Mouse (Mus musculus): ENCODE results near the gene Zfp296.
A peak's percentile ranks its signal among the peaks of the same experiment; 100 is the strongest.
"Not testable (repeated sequence)": the region's sequence is repeated elsewhere in the genome, so short reads cannot be mapped to it uniquely, and the experiment has no call there.

Zfp296 gene

DNA sequence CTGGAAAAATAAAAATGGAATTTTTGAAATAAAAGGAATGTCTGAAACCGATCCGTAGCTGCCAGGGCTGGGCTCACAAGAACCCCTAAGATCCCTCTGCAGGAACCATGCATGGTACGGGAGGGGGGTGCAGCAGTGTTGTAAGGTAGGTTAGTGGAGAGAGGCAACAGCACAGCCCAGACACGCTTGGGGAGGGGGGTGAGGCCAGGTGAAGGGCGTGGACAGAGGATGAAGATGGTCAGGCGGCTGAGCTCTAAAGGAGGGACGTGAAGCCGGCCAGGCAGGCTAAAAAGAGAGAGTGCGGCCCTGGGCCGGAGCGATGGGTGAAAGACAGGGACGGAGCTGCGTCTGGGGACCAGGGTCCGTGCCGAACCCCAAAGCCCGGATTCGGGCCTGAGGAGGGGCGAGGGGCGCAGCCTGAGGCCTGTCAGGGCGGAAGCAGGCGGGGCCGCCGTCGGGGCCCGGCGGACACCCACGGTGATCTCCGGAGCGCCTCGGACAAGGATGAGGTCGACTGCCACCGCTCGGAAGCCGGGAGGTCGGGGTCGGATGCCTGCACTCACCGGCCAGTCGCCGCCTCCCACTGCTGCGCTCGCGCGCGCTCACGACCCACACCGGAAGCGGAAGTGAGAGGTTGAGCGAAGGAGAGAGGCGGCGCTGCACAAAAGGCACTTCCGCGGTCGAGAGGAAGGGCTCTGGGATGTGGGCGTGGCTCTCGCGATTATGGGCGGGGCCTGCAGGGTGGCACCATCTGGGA, 26.9 kb downstream of the Zfp296 start, which contains the start of gene Clasrp:
Gene Clasrp (minus strand): TSS at position 638 of the 757 bp plus-strand sequence.
- DNase-seq (ENCODE audit: low read depth, low spot score) = peak; percentile 97

DNA sequence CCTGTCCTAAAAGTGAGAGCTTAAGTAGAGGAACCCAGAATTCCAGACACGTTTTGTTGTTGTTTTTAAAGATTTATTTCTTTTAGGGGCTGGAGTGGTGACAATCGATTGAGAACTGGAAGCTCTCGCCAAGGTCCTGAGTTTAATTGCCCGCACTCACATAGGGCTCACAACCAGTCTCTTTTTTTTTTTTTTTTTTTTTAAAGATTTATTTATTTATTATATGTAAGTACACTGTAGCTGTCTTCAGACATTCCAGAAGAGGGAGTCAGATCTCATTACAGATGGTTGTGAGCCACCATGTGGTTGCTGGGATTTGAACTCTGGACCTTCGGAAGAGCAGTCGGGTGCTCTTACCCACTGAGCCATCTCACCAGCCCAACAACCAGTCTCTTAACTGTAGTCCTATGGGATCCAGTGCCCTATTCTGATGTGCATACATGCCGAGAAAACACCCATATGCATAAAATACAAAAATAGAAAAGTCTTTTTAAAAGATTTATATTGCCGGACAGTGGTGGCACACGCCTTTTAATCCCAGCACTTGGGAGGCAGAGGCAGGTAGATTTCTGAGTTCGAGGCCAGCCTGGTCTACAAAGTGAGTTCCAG, 27.6 kb downstream of the Zfp296 start:
- DNase-seq (ENCODE audit: low read depth, low spot score) = not testable (repeated sequence)

DNA sequence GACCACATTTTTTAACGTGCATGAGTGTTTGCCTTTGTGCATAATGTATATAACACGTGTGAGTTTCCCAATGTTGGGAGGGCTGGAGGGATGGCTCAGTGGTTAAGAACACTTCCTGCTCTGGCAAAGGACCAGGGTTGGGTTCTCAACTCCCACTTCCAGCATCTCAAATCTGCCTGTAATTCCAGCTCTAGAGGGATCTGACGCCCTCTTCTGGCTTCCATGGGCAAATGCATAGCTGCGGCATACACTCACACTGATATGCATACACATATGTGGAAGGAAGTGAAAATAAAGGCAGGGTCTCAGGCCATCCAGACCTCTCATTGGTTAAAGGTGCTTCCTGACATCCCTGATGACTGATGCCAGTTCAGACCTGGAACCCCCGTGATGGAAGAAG, 30.2 kb downstream of the Zfp296 start:
- DNase-seq (ENCODE audit: low read depth, low spot score) = no peak

DNA sequence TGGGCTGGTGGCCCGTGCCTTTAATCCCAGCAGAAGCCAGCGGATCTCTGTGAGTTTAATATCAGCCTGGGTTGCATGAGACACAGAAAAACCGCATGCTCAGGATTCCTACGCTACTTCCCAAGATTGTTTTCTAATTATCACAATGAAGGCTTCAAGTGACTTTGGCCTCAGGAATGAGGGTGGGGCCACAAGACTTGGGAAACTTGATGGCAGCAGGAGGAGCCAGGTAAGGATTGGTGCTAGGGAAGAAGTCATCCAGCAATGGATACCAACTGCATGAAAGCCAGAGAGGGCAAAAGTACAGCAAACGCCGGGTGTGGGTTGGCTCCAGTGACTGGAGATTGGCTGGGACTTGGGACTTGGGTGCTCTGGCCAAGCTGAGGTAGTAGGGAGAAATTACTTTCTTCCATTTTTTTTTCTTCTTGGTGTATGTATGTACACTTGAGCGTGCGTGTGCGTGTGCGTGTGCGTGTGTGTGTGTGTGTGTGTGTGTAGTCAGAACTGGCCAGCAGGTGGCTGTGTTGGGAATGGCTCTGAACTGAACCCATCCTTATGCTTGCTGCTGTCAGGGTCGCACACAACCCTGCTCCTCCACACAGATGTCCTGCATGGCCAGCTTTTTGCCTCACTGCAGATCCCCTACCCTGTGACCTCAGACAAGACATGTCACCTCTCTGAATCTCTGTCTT, 32.7 kb downstream of the Zfp296 start:
- no peak for DNase-seq (ENCODE audit: low read depth, low spot score)

DNA sequence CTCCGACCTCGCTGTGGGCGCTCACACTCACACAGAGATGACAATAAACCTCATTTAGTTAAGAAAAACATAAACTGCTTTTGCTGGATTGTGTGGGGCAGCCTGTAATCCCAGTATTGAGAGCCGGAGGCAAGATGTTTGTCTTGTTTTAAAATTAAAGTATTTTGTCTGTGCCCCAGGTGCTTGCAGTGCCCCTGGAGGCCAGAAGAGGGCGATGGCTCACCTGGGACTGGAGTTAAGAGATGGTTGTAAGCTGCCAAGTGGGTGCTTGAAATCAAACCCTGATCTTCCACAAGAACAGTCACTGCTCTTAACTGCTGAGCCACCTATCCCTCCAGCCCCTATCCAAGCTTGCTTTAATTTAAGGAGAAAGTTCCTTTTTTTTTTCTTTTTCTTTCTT, 33.9 kb downstream of the Zfp296 start:
- DNase-seq (ENCODE audit: low read depth, low spot score) = no peak

DNA sequence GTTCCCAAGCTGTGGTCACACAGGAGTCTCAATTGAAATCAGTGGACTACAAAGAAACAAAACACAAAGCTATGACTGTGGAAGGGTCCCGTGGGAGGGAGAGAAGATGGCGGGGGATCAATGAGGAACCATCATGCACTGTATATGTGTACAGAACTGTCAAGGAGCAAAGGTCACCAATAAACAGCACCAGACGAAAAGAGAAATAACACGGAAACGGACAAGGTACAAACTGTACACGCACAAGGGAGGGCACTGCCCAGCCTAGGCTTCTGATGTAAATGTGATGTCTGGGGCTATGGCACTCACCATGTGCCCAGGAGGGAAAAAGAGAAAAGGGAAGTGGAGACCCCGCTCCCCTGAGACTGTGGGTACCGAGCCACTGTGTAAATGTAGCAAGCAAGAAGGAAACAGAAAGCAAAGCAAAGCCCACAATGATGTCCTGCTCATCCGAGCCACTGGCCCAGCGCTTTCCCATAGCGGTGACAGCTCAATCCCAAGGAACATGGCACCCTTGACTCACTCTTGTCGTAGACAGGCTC, 38.0 kb downstream of the Zfp296 start:
- DNase-seq (ENCODE audit: low read depth, low spot score) = no peak

DNA sequence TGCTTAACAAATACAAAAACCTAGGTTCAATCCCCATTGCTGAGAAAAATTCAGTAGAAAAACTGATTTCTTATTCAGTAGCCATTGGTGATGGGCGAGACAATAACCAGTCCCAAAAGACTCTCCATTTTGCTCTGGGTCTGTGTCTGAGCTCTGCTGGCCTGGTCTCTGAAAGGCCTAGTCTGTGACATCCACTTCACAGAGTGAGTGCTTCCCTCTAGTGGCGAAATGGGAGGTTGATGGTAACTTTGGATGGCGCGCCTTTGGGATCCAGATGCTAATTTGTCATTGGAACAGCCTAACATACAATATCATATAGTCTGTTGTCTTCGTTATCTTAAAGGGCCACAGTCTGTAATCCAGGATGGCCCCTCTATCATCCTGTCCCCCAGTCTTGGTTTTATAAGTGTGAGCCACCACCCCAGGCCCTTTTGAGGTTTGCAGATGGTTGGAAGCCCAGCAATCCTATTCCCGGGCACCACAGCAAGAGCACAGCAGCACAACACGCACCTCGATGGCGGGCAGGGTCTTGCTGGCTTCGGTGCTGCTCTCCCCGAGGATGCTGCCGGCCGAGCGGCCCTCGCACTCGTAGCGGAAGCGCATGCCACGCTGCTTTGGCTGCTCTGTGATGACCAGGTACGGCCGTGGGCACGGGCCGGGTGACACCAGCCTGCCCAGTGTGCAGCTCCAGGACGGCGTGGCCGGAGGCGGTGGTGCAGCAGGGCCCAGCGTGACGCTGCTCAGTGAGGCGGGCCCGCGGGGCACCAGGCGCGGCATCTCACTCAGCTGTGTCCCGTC, 42.1 kb downstream of the Zfp296 start:
- peak; percentile 85 for DNase-seq (ENCODE audit: low read depth, low spot score)

DNA sequence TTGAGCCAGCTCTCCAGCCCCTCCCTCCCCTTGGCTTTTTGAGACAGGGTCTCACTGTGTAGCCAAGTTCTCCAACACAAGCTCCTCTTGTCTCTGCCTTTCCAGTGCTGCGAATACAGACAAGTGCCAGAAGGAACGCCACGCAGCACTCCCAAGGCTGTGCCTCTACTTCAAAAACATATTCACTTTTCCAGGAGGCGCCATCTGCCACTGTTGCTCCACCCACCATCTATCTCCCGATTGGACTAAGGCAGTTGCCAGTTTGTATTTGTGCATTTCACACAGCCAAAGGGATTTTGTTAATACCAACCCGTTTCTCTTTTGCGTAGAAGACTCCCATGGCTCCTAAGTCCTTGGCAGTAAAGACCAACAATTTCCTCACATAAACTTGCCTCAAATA, 43.7 kb downstream of the Zfp296 start:
- DNase-seq (ENCODE audit: low read depth, low spot score) = no peak

DNA sequence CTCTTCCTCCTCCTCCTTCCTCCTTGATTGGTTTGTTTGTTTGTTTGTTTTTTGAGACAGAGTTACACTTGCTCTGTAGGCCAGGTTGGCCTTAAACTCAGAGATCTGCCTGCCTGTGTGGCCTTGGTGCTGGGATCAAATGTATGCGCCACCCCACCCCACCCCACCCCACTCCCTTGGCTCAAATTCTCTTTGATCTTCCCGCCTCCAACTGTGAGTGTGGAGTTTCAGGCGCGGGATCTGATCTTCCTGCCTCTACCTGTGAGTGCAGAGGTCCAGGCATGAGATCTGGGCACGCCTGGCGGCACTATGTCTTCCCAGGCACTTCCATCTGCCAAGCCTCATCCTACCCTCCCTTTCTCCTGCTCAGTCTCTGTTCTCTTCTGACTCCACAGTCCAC, 45.2 kb downstream of the Zfp296 start:
- no peak for DNase-seq (ENCODE audit: low read depth, low spot score)

DNA sequence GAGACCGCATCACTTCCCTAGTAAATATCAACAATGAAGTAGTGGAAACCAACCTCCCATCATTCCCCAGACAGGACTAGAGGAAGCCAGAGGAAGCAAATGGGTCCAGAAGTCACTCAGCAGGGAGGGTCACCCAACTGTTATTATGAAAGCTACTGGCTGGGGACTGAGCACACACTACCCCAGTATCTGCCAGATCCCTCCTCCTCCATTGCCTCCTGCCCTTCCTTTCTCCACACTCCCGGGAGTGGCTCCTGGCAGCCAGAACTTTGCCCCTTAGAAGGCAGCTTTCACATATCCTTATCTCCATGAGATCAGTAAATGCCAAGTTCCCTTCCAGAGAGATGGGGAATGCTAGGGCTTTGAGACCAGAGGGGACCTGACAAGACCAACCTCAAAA, 46.3 kb downstream of the Zfp296 start:
- no peak for DNase-seq (ENCODE audit: low read depth, low spot score)

DNA sequence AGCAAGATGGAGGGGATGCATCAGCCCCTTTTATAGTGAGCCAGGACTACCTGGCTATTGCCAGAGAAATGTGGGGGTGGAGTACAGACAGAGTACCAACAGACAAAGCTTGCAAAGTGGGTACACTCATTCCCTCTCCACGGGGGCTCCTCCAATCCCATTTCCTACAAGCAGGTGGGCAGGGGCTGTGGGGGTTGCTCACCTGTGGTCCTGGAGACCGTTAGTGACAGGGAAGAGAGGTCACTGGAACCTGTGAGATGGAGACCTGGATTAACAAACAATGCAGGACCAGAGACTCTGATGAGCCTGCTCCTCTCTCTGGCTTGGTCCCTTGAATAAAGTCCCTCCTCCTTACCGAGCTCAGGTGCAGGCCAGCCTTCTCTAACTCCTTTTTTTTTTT, 50.6 kb downstream of the Zfp296 start:
- DNase-seq (ENCODE audit: low read depth, low spot score) = peak; percentile 31

DNA sequence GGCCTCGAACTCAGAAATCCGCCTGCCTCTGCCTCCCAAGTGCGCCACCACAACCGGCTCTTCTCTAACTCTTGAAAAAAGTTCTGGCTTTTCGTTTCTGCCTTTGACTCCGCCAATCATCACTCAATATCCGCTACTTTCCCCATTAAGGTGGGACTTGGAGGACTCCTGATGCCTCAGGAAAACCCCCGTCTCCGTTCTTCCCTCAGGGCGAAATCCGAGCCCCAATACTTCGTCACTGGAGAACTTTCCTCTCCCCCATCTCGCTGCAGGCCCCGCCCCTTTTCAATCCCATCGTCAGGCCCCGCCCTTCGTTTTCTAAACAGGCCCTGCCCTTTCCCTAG, 51.1 kb downstream of the Zfp296 start:
- no peak for DNase-seq (ENCODE audit: low read depth, low spot score)

DNA sequence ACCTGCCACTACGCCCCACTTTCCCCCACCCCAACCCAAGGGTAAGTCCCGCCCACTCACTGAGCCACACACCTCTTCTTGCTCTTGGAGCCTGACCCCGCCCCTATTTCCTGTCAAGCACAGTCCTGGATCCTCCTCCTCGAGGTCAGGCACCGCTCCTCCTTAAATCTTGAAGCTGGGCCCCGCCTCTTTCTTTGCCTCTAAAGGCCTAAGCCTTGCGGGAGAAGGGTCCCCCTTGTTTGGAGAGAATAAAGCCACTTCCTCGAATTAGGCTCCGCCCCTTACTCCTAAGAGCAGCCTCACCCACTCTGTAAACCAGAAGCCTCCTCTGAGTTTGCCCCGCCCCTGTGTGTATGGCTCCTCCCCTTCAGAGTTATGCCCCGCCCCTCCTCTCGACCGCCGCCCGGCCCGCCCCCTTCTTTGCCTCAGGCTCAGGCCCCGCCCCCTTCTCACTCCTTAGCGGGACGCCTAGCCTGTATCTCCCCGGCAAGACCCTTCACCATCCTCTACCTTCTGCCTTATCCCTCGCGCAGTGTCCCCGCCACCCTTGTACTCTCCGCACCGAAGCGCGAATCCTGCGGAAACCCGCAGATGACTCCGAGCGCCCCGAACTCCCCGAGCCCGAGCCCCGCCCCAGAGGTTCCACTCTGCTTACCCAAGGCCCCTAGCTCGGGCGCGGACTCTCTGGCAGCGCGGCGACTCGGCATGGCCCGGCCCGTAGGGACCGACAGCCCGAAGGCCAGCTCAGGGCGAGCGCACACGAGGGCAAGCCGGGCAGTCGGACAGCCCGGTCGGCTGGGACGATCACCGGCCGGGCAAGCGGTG, 51.7 kb downstream of the Zfp296 start:
- DNase-seq (ENCODE audit: low read depth, low spot score) = peak; percentile 98

DNA sequence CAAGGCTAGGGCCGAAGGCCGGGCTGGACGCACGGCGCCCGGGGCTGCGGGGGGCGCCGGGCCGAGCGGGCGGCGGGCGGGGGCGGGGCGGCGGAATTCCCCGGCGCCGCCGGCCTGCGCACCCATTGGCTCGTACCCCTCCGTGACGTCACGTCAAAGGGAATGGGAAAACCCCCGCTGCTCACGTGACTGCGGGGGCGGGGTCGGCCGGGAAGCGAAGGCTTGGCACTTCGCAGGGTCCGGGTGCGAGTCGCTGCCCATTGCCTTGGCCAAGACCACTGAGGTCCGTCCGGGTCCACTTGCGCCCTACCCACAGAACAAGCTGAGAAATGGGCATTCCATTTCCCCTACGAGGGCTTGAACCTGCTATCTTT, 52.3 kb downstream of the Zfp296 start, which contains the start of gene Relb:
Gene Relb (minus strand): TSS at position 78 of the 374 bp plus-strand sequence.
- DNase-seq (ENCODE audit: low read depth, low spot score) = peak; percentile 95

Data from CD4-positive, CD25-positive, alpha-beta regulatory T cell, adult 2 months (primary cell).